Mouse (Mus musculus) embryo, embryonic 10 days (tissue): Measurements from ENCODE around the gene Teddm1a.

Source experiments
- DNase-seq: peaks from one replicate; pipeline ENCODE4 v3.0.0-alpha.2; 2015; ENCODE audit warnings: low spot score

Gene Teddm1a

DNA sequence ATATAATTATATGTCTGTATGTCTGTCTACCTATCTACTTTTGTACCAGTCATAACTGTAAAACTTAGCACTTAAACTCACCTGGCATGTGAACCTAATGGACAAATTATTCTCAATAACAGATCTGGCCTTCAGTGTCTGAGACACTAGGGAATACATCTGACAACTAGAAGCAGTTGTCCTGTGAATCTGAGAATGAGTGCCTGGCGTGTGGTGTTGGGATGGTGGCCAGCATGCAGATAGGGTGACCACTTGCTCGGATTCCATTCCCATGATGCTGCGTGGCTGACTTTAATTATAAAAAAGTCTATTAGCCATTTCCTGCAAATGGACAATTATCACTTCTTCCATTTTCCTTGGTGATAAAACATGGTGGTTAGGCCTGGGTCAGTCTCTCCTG is 14.3 kb downstream of the Teddm1a start:
- no peak for DNase-seq

- DNase-seq, result no peak
Measured at GRCm38 (mm10) chr1:153908208-153908607, 16.7 kb downstream of the Teddm1a start.

DNA sequence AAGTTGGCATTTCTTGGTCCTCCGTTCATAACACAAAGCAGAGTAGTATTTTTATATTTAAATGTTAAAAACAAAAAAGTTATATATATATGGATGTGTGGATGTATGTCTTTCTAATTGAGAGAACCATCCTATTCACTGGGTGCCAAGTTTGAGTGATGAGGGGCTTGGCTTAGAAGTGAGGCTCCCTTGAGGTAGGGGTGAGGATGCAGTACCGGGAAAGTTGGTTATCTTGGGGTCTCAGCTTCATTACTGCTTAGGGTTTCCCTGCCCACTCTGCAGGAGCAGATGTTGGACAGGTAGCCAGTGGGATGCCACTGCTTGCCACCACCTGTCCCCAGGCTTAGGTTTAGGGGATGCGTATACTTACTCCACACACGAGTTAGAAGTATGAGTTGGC is 17.2 kb downstream of the Teddm1a start:
- DNase-seq, result no peak

GRCm38 (mm10) chr1:153909213-153909962 is 17.8 kb downstream of the Teddm1a start:
- no peak for DNase-seq

DNA sequence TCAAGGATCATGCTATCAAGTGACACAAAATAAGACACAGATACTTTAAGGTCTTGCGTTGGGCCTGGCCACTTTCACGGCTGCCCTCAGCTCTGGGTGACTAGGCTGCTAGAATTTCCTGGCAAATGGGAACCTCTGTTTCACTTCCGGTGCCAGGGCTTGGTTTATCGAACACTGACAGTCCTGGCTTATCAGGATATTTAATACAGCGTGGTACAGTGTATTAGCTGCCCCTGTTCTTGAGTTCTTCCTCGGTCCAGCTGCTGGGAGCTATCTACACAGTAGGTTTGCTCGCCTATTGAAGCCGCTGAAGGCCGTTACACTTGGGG is 18.4 kb downstream of the Teddm1a start:
- DNase-seq, result no peak

DNA sequence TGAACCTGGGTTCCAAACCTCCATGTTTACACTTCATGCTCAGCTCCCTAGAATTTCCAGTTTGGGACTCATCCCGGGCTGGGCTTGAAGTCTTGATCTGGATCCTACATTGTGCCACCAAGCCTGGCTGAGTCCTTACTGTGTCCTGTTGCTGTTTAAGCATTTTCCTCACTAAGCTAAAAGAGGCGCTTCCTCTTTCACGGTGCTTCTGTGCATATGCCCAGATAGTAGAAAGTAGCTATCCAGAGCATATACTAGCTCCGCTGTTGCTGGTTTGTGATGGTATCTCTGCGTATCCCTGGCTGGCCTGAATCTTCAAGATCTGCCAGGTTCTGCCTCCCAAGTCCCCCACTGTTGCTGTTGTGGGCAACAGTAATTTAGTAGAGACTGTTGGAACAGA is 18.9 kb downstream of the Teddm1a start:
- no peak for DNase-seq

GRCm38 (mm10) chr1:153911276-153911795 is 19.8 kb downstream of the Teddm1a start:
- no peak for DNase-seq

GRCm38 (mm10) chr1:153913869-153914268 is 22.3 kb downstream of the Teddm1a start:
- DNase-seq, result no peak

DNA sequence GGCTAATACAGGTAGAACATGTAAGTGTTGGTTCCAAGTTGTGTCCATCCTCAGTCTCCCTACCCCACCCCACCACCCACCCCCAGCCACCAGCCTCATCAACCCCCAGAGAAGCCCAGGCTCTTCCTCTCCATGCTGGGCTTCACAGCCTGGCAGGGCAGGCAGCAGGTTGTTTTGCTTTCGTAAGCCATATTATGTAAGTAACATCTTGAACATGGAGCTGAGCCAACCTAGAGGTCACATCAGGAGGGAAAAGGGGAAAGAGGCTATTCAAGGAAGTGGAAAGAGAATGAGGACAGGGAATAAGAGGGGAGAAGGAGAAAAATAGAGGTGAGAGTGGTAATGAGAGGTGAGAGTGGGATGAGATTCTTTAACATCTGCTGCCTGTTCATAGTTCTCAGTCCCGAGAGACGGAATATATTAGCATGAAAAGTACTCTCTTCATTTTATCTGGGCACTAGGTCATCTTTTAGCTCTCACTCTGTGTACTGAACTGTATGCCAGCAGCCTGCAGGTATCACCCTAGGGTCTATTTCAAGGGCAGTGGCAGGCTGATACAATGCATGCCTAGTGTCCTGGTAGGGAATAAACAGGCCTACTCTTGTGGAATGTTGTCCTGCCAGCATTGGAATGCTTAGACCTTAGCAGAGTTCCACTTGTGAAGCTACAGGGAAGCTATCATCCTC is 27.1 kb downstream of the Teddm1a start:
- DNase-seq, result no peak

DNA sequence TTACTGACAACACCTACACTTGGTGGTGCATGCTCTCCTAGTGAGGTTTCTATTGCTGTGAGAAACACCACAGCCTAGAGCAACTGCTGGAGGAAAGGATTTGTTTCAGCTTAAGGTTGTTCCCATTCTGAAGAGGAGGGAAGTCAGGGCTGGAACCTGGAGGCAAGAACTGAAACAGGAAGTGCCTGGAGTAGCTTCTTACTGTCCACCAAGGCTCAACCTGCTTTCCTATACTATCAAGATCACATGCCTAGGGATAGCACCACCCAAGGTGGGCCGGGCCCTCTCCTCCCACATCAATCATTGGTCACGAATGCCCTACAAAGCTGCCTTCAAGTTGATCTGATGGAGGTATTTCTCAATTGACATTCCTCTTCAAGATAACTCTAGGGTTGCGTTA is 30.1 kb downstream of the Teddm1a start:
- DNase-seq, result no peak

DNA sequence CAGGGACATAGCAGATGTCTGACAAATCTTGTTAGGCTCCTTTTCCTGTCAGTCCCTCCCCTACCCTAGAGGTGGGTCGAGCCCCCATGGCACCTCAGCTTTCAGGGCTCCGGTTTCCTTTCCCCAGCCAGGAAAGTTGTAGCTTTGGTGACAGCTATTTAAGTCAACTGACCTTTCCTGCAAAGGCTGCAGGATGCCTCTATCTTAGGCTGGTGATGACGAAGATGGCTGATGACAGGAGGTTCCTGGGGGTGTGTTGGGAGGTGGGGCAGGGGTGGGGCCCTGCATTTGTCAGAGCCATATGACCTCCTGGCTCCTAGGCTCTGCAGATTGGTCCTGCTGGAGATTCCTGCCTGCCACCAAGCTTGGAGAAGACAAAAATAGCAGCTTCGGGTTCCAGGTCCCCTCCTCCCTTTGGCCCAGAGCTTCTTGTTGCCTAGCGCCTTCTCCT is 31.1 kb downstream of the Teddm1a start:
- DNase-seq, result peak; percentile 17

- no peak for DNase-seq
Measured at GRCm38 (mm10) chr1:153924395-153925385, 33.1 kb downstream of the Teddm1a start.

DNA sequence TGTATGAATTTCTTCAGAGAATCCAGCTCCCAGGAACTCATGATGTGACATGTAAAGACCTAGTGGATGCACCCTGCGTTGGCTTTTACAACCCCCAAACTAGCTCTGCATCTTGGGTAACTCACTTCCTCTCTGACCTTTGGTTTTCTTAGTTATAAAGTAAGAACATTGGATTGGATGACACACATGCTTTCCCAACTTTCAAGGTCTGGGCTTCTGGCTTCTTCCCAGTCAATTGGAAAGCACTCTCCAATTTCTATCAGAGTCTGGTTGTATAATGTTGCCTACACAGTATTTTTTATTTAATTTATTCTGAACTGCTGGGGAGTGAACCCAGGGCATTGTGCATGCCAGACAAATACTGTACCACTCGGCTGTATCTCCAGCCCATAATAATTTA is 38.9 kb downstream of the Teddm1a start:
- DNase-seq, result no peak

GRCm38 (mm10) chr1:153933772-153934171 is 42.2 kb downstream of the Teddm1a start:
- no peak for DNase-seq

DNA sequence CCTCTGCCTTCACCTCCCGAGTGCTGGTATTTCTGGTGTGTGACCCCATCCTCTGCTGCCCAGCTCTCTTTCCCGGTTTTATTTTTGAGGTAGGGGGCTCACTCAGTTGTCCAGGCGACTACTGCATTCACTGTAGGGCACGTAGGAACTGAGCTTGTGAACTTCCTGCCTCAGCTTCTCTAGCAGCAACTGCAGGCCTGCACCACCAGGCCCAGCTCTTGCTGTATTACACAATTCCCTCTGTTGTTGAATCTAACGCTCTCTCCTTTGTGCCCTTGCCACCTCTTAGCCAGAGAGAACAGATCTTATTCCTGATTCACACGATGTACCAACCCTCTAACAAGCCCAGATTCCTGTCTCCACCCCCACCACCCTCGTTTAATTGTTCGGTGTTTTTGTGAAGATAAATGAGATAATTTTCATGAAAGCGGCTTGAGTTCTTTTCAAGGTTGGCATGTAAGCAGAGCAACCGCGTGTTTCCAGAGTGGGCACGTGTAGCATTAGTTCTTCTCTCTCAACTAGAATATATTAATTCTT is 44.4 kb downstream of the Teddm1a start:
- no peak for DNase-seq

- DNase-seq, result no peak
Measured at GRCm38 (mm10) chr1:153937025-153937424, 45.5 kb downstream of the Teddm1a start.

DNA sequence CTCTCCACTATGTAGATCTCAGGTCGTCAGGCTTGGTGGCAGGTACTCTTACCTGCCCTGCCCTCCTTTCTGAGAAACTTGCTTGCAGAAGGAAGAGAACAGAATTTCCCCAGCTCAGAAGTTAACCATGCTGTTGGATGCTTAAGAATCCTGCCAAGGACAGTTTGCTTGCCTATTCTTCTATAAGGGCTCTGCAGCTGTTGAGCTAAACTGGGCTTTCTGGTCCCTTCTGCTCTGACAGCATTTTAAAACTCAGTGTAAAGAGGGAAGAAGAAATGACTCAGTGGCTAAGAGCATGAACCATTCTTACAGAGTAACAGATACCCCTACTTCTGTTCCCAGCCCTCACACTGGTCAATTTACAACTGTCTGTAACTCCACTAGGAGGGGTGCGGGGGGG is 49.4 kb downstream of the Teddm1a start:
- DNase-seq, result no peak
